Mouse (Mus musculus) heart, embryonic 16.5 days (tissue): ENCODE results near the gene Cdkal1. TPM values are rescaled to one million over a fixed set of nuclear protein-coding genes. Genes with fewer than 3 reads are reported as not detected.

ENCODE experiments used
- ATAC-seq: fragments of 200-750 bp; cut with Nextera tagmentation; replicated peaks from 2 replicates; pipeline ENCODE4 v1.8.0; 2017; ENCODE audit warnings: moderate number of reproducible peaks; ENCODE audit not compliant: insufficient read depth, low FRiP score; ENCODE audit errors: extremely low read depth
- H3K27ac ChIP-seq: fragments of 300-500 bp; sonication (generic); 2 replicates; pipeline ENCODE4 v1.5.1; 2014; ENCODE audit warnings: mild to moderate bottlenecking, low read length, control low read depth, moderate library complexity
- H3K27me3 ChIP-seq: fragments of 300-500 bp; sonication (generic); 2 replicates; pipeline ENCODE4 v1.6.1; 2014; ENCODE audit warnings: low read length, mixed read lengths; ENCODE audit not compliant: control insufficient read depth, insufficient read depth
- H3K36me3 ChIP-seq: fragments of 300-500 bp; sonication (generic); 2 replicates; pipeline ENCODE4 v1.6.1; 2014; ENCODE audit not compliant: control insufficient read depth, insufficient read depth
- H3K4me1 ChIP-seq: fragments of 300-500 bp; sonication (generic); 2 replicates; pipeline ENCODE4 v1.6.1; 2014; ENCODE audit warnings: low read length, mixed read lengths; ENCODE audit not compliant: control insufficient read depth, insufficient read depth
- H3K4me2 ChIP-seq: fragments of 300-500 bp; sonication (generic); 2 replicates; pipeline ENCODE4 v1.6.1; 2014; ENCODE audit warnings: low read depth, mild to moderate bottlenecking, control low read depth, low read length
- H3K4me3 ChIP-seq: fragments of 300-500 bp; sonication (generic); 2 replicates; pipeline ENCODE4 v1.5.1; 2014; ENCODE audit warnings: mild to moderate bottlenecking, control low read depth, low read length
- H3K9ac ChIP-seq: fragments of 300-500 bp; sonication (generic); 2 replicates; pipeline ENCODE4 v1.6.1; 2014; ENCODE audit warnings: low read length, control low read depth
- H3K9me3 ChIP-seq: fragments of 300-500 bp; sonication (generic); replicated peaks from 2 replicates; pipeline ENCODE4 v1.6.1; 2016; ENCODE audit warnings: low read length; ENCODE audit not compliant: control insufficient read depth
- WGBS: fragments of 180-500 bp; shearing (Covaris S2); extraction: QIAGEN DNeasy Blood & Tissue Kit; methylation state at CpG from one replicate; pipeline ENCODE4 v1.1.7; 2014; 5-methylcytosine and 5-hydroxymethylcytosine counted together
- polyA plus RNA-seq: library from polyadenylated mRNA; unstranded; fragments of >200 nt; fragmentation: Nextera tagmentation; extraction: Ambion mirVana; gene quantifications from 2 replicates; pipeline ENCODE4 v1.2.1, GENCODE M21; 2015

Gene Cdkal1
- polyA plus RNA-seq, 1 experiment from 2014 or later = 27.2 TPM

GRCm38 (mm10) chr13:29746501-29747346 lies 108.8 kb downstream of the Cdkal1 start:
- 68% methylated on average over 9 of the region's 9 CpGs for WGBS
- no peak overlapping the region for H3K4me3 ChIP-seq
- peaks cover 6% of the 10 kb centered on the region for H3K4me1 ChIP-seq
- no peaks in the 10 kb centered on the region for H3K9me3 ChIP-seq
- no peaks in the 10 kb centered on the region for H3K36me3 ChIP-seq
- no peak overlapping the region for H3K4me2 ChIP-seq
- H3K9ac ChIP-seq = no peak overlapping the region
- H3K27me3 ChIP-seq = no peaks in the 10 kb centered on the region
- H3K27ac ChIP-seq = no peak overlapping the region
- no peak; the same call in 1 of the 2 replicates for ATAC-seq

GRCm38 (mm10) chr13:29745073-29745472 lies 110.4 kb downstream of the Cdkal1 start:
- no peaks in the 10 kb centered on the region for H3K27me3 ChIP-seq
- no peak overlapping the region for H3K4me3 ChIP-seq
- WGBS = 55% methylated on average over 2 of the region's 2 CpGs
- H3K4me2 ChIP-seq = no peak overlapping the region
- no peaks in the 10 kb centered on the region for H3K9me3 ChIP-seq
- H3K36me3 ChIP-seq = no peaks in the 10 kb centered on the region
- no peak overlapping the region for H3K9ac ChIP-seq
- H3K27ac ChIP-seq = no peak overlapping the region
- H3K4me1 ChIP-seq = peaks cover 6% of the 10 kb centered on the region
- no peak for ATAC-seq

- H3K4me3 ChIP-seq = no peak overlapping the region
- peak overlapping the region; percentile 26; the same call in 1 of the 2 replicates for H3K27ac ChIP-seq
- H3K4me1 ChIP-seq = peaks cover 6% of the 10 kb centered on the region
- H3K36me3 ChIP-seq = no peaks in the 10 kb centered on the region
- 68% methylated on average over 3 of the region's 3 CpGs for WGBS
- ATAC-seq = no peak
- no peak overlapping the region for H3K4me2 ChIP-seq
- H3K9ac ChIP-seq = no peak overlapping the region
- no peaks in the 10 kb centered on the region for H3K9me3 ChIP-seq
- no peaks in the 10 kb centered on the region for H3K27me3 ChIP-seq
Measured at GRCm38 (mm10) chr13:29744188-29744587, 111.3 kb downstream of the Cdkal1 start.

- Histone ChIP-seq H3K9ac (no peak overlapping the region), H3K27ac (peak overlapping the region; percentile 26; the same call in 1 of the 2 replicates), H3K36me3 (no peaks in the 10 kb centered on the region), H3K4me3 (no peak overlapping the region), H3K4me1 (peaks cover 6% of the 10 kb centered on the region), H3K9me3 (no peaks in the 10 kb centered on the region), H3K4me2 (no peak overlapping the region), H3K27me3 (no peaks in the 10 kb centered on the region)
- peak; percentile 45 for ATAC-seq
- whole genome bisulfite sequencing = 40% methylated on average over 4 of the region's 4 CpGs
Measured at GRCm38 (mm10) chr13:29743761-29744160, 111.7 kb downstream of the Cdkal1 start.

GRCm38 (mm10) chr13:29737675-29738461 lies 117.6 kb downstream of the Cdkal1 start:
- Histone ChIP-seq H3K9me3 (no peaks in the 10 kb centered on the region), H3K4me2 (no peak overlapping the region), H3K27me3 (no peaks in the 10 kb centered on the region), H3K4me3 (no peak overlapping the region), H3K4me1 (peaks cover 7% of the 10 kb centered on the region), H3K9ac (no peak overlapping the region), H3K36me3 (no peaks in the 10 kb centered on the region; the same call in 1 of the 2 replicates), H3K27ac (no peak overlapping the region)
- WGBS = 80% methylated on average over 5 of the region's 5 CpGs
- ATAC-seq = no peak

GRCm38 (mm10) chr13:29734496-29734895 lies 121.0 kb downstream of the Cdkal1 start:
- Histone ChIP-seq H3K36me3 (no peaks in the 10 kb centered on the region; the same call in 1 of the 2 replicates), H3K4me1 (peaks cover 7% of the 10 kb centered on the region), H3K27ac (peak overlapping the region; percentile 70), H3K9me3 (no peaks in the 10 kb centered on the region), H3K9ac (no peak overlapping the region), H3K27me3 (no peaks in the 10 kb centered on the region), H3K4me2 (no peak overlapping the region), H3K4me3 (no peak overlapping the region)
- ATAC-seq = peak; percentile 63; the same call in 1 of the 2 replicates

- ATAC-seq = no peak
- Histone ChIP-seq H3K36me3 (no peaks in the 10 kb centered on the region), H3K4me2 (no peak overlapping the region), H3K27me3 (no peaks in the 10 kb centered on the region), H3K9ac (no peak overlapping the region), H3K4me3 (no peak overlapping the region), H3K27ac (no peak overlapping the region), H3K4me1 (no peaks in the 10 kb centered on the region; the same call in 1 of the 2 replicates), H3K9me3 (no peaks in the 10 kb centered on the region)
- 82% methylated on average over 5 of the region's 5 CpGs for WGBS
Measured at GRCm38 (mm10) chr13:29726154-29726825, 129.2 kb downstream of the Cdkal1 start.

GRCm38 (mm10) chr13:29724855-29725254 lies 130.6 kb downstream of the Cdkal1 start:
- 82% methylated on average over 6 of the region's 6 CpGs for WGBS
- ATAC-seq = no peak
- Histone ChIP-seq H3K9ac (no peak overlapping the region), H3K4me3 (no peak overlapping the region), H3K4me1 (no peaks in the 10 kb centered on the region; the same call in 1 of the 2 replicates), H3K4me2 (no peak overlapping the region), H3K27me3 (no peaks in the 10 kb centered on the region), H3K36me3 (no peaks in the 10 kb centered on the region), H3K9me3 (no peaks in the 10 kb centered on the region), H3K27ac (no peak overlapping the region)
